Mouse (Mus musculus) kidney, adult 2 months (tissue): ENCODE data around the gene Zfp541.

Experiments
- CTCF ChIP-seq: fragments of 200-500 bp; conservative IDR thresholded peaks from 2 replicates; pipeline ENCODE4 v1.5.1; 2011; ENCODE audit warnings: low read depth, mild to moderate bottlenecking, control low read depth, low read length, moderate library complexity, mixed read lengths; ENCODE audit not compliant: insufficient read depth, insufficient read length
- POLR2A ChIP-seq: fragments of 200-500 bp; IDR thresholded peaks from one replicate; pipeline ENCODE4 v1.6.1; 2011; ENCODE audit warnings: low read depth, low read length, control low read depth

DNA sequence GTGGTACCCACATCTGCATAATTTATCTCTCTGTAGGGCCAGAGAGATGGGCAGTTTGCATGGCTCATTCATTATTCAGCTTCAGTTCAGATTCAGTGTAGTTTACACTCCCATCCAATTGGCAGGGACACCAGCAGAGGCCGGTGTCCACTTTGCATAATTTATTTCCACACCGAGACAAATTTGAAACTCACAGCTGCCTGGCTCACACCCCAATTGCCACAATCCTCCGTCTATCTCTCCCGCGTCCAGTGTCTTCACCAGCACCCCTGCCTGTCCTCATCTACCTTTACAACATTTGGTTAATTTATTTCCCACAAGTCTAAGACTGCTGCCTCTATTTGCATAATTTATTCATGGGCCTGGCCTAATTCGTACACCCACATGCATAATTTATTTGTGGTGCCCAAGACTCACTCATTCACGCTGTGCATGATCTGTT is 73.4 kb downstream of the Zfp541 start:
- TF ChIP-seq CTCF = no peak
- no peak for TF ChIP-seq POLR2A
